Comparison of ENCODE assay signal across 12 mouse cellular contexts in genomic region chr7:65696450-65696849, GRCm38 (mm10). TPM values are rescaled to one million over a fixed set of nuclear protein-coding genes. Genes with fewer than 3 reads are reported as not detected.
A peak's percentile ranks its signal among the peaks of the same experiment; 100 is the strongest.
DNase-seq lines count a peak whose midpoint lies in the region; ATAC-seq and TF ChIP-seq lines count a peak whose summit lies in the region.
"Had no signal": no experiment of that assay in that cellular context is flagged by ENCODE, and none has a peak within 500 bp of the region (broad histone marks: within the 10 kb centered on the region; RNA-seq: fewer than 3 reads in every experiment).

No protein-coding gene starts in this region.

- no peaks in the 10 kb centered on the region for H3K27me3 ChIP-seq in lung, embryonic 14.5 days (ENCODE audit: insufficient read depth, low read length)
- H3K27me3 ChIP-seq in hindbrain, embryonic 16.5 days (replicated peaks; ENCODE audit: control insufficient read depth, insufficient read depth, low read length), result no peaks in the 10 kb centered on the region
- H3K27me3 ChIP-seq: embryonic facial prominence, embryonic 12.5 days; heart, embryonic 12.5 days; limb, embryonic 15.5 days; stomach, embryonic 15.5 days had no signal

- 53% methylated on average over 2 of the region's 2 CpGs for WGBS in lung, embryonic 14.5 days
- WGBS in lung, adult 2 months, result 53% methylated on average over 2 of the region's 2 CpGs
- 47% methylated on average over 2 of the region's 2 CpGs for WGBS in hindbrain, embryonic 16.5 days

- no peak for ATAC-seq in lung, embryonic 14.5 days (ENCODE audit: insufficient read depth)
- no peak for ATAC-seq in hindbrain, embryonic 16.5 days

- peak; percentile 17 for DNase-seq in embryo, embryonic 10 days (ENCODE audit: low spot score)
- DNase-seq in embryo, embryonic 10.5 days (ENCODE audit: low spot score), result no peak
- peak; percentile 18 for DNase-seq in lung, embryonic 14.5 days
- DNase-seq in lung, adult 2 months, result no peak
- peak; percentile 7 for DNase-seq in adipocyte (ENCODE audit: low spot score)
- peak; percentile 23 for DNase-seq in retina, embryonic 14.5 days (ENCODE audit: low spot score)
- DNase-seq in adrenal gland, postnatal 36 days, result no peak

- no peak overlapping the region for H3K9ac ChIP-seq in lung, embryonic 14.5 days
- H3K9ac ChIP-seq in hindbrain, embryonic 16.5 days (ENCODE audit: low read depth, low read length), result no peak overlapping the region
- H3K9ac ChIP-seq: embryonic facial prominence, embryonic 12.5 days; heart, embryonic 12.5 days; limb, embryonic 15.5 days; stomach, embryonic 15.5 days had no signal

- H3K4me2 ChIP-seq in lung, embryonic 14.5 days, result no peak overlapping the region
- no peak overlapping the region for H3K4me2 ChIP-seq in hindbrain, embryonic 16.5 days (ENCODE audit: low read length)
- H3K4me2 ChIP-seq: embryonic facial prominence, embryonic 12.5 days; heart, embryonic 12.5 days; limb, embryonic 15.5 days; stomach, embryonic 15.5 days had no signal

- H3K9me3 ChIP-seq in lung, embryonic 14.5 days (ENCODE audit: low read depth, low read length), result no peaks in the 10 kb centered on the region
- H3K9me3 ChIP-seq in hindbrain, embryonic 16.5 days (ENCODE audit: control insufficient read depth, low read length), result no peaks in the 10 kb centered on the region
- H3K9me3 ChIP-seq: embryonic facial prominence, embryonic 12.5 days; heart, embryonic 12.5 days; limb, embryonic 15.5 days; stomach, embryonic 15.5 days had no signal

- H3K4me3 ChIP-seq in lung, embryonic 14.5 days (ENCODE audit: low read depth, low read length), result no peak overlapping the region
- no peak overlapping the region for H3K4me3 ChIP-seq in lung, adult 2 months (replicated peaks; ENCODE audit: extremely low read depth, low read depth, low read length)
- no peak overlapping the region for H3K4me3 ChIP-seq in hindbrain, embryonic 16.5 days (ENCODE audit: low read length)
- H3K4me3 ChIP-seq: embryonic facial prominence, embryonic 12.5 days; heart, embryonic 12.5 days; limb, embryonic 15.5 days; stomach, embryonic 15.5 days had no signal

- no peak for TF ChIP-seq POLR2A in lung, adult 2 months (IDR thresholded peaks at IDR 0.05; ENCODE audit: borderline replicate concordance, extremely low read depth, low read depth, low read length)

- H3K4me1 ChIP-seq in lung, embryonic 14.5 days (ENCODE audit: insufficient read depth), result peaks cover 5% of the 10 kb centered on the region
- peaks cover 6% of the 10 kb centered on the region for H3K4me1 ChIP-seq in lung, adult 2 months (ENCODE audit: control insufficient read depth, insufficient read depth, low read length)
- H3K4me1 ChIP-seq in hindbrain, embryonic 16.5 days (ENCODE audit: control insufficient read depth, insufficient read depth, low read depth, low read length), result peaks cover 16% of the 10 kb centered on the region

- H3K27ac ChIP-seq in lung, embryonic 14.5 days (ENCODE audit: low read depth), result no peak overlapping the region
- no peak overlapping the region for H3K27ac ChIP-seq in hindbrain, embryonic 16.5 days (ENCODE audit: low read depth, low read length)
- H3K27ac ChIP-seq: embryonic facial prominence, embryonic 12.5 days; limb, embryonic 15.5 days; stomach, embryonic 15.5 days had no signal

- H3K36me3 ChIP-seq in lung, embryonic 14.5 days (ENCODE audit: insufficient read depth), result peaks cover 60% of the 10 kb centered on the region
- H3K36me3 ChIP-seq in hindbrain, embryonic 16.5 days (ENCODE audit: control insufficient read depth, insufficient read depth, low read length), result peaks cover 35% of the 10 kb centered on the region

- peak; percentile 59 for TF ChIP-seq CTCF in lung, embryonic 14.5 days (IDR thresholded peaks at IDR 0.05; ENCODE audit: low read depth)
- no peak for TF ChIP-seq CTCF in lung, adult 2 months (IDR thresholded peaks at IDR 0.05; ENCODE audit: insufficient read depth, low read length)

RNA-seq across cellular contexts. Expression of gene Tm2d3, which starts 5.5 kb away (rescaled TPM):
- polyA plus RNA-seq in lung, embryonic 14.5 days (2014; fragmentation: Nextera tagmentation; extraction: Ambion mirVana), result 70.4 and 76.3 TPM in 2 replicates
- 85.5 and 92.1 TPM in 2 replicates for polyA plus RNA-seq in lung, adult 2 months (2012; rRNA removed)
- total RNA-seq in adrenal gland, postnatal 36 days (2021), result 10 to 100 TPM; 59.4 to 60.7 TPM
- polyA plus RNA-seq in hindbrain, embryonic 16.5 days (2015; fragmentation: Nextera tagmentation; extraction: Ambion mirVana), result 89.4 and 91.0 TPM in 2 replicates

RNA-seq across cellular contexts. Expression of gene Tarsl2, which starts 51.8 kb away (rescaled TPM):
- 9.1 and 10.4 TPM in 2 replicates for polyA plus RNA-seq in lung, embryonic 14.5 days (2014; fragmentation: Nextera tagmentation; extraction: Ambion mirVana)
- polyA plus RNA-seq in lung, adult 2 months (2012; rRNA removed), result 3.8 and 4.1 TPM in 2 replicates
- total RNA-seq in adrenal gland, postnatal 36 days (2021), result 10 to 100 TPM; 18.2 to 27.3 TPM
- polyA plus RNA-seq in hindbrain, embryonic 16.5 days (2015; fragmentation: Nextera tagmentation; extraction: Ambion mirVana), result 19.7 and 20.7 TPM in 2 replicates

Comparison
In these comparisons a context has a peak if more than half of its experiments do, and no peak if none do; other contexts are left out.
1. DNase-seq: peak in embryo, embryonic 10 days (single experiment), lung, embryonic 14.5 days (single experiment), adipocyte (single experiment) and retina, embryonic 14.5 days (single experiment); none in embryo, embryonic 10.5 days (single experiment), lung, adult 2 months (single experiment) and adrenal gland, postnatal 36 days (0 of 2).